Mouse (Mus musculus) stomach, postnatal 0 days (tissue): ENCODE data around the gene Ass1.

Experiments used
- CTCF ChIP-seq: IDR thresholded peaks from 2 replicates; pipeline ENCODE4 v1.5.1; 2016; ENCODE audit warnings: antibody characterized with exemption, low read depth, mild to moderate bottlenecking, moderate library complexity
- EP300 ChIP-seq: optimal IDR thresholded peaks from 2 replicates; pipeline ENCODE3; 2016; ENCODE audit warnings: antibody characterized with exemption

GRCm38 (mm10) chr2:31462051-31462450 lies 8.0 kb upstream of the Ass1 start:
- no peak for TF ChIP-seq EP300
- TF ChIP-seq CTCF: no peak
